Mouse (Mus musculus) CH12.LX (cell line): ENCODE results near the gene Kcnma1. TPM values are rescaled to one million over a fixed set of nuclear protein-coding genes. Genes with fewer than 3 reads are reported as not detected.

Experiments used
- DNase-seq: peaks from one replicate; pipeline ENCODE4 v3.0.0-alpha.2; 2013; ENCODE audit errors: extremely low read depth
- H3K27ac ChIP-seq: 2 replicates; pipeline ENCODE4 v1.5.1; 2012; ENCODE audit warnings: low read depth, mild to moderate bottlenecking, control low read depth, moderate library complexity; ENCODE audit not compliant: insufficient read depth
- H3K27me3 ChIP-seq: replicated peaks from 2 replicates; pipeline ENCODE3; 2012; ENCODE audit warnings: inconsistent platforms
- H3K36me3 ChIP-seq, 2 experiments: replicated peaks in 1 of 2; 2 replicates each; pipeline versions ENCODE3 to v1.6.1; 2012; ENCODE audit warnings: inconsistent platforms in 1 of 2, low read length in 1 of 2, mild to moderate bottlenecking in 1 of 2, mixed read lengths in 1 of 2, moderate library complexity in 1 of 2; ENCODE audit not compliant: control insufficient read depth in 1 of 2, insufficient read depth in 1 of 2
- H3K4me1 ChIP-seq, 2 experiments: 2 replicates each; pipeline ENCODE4 v1.6.1; 2012; ENCODE audit warnings: inconsistent platforms in 1 of 2, moderate library complexity in 1 of 2; ENCODE audit not compliant: insufficient read depth in 2 of 2, control insufficient read depth in 1 of 2
- H3K4me2 ChIP-seq: 2 replicates; pipeline ENCODE4 v1.6.1; 2012; ENCODE audit warnings: low read depth, mild to moderate bottlenecking, control low read depth; ENCODE audit not compliant: poor library complexity, insufficient read depth, severe bottlenecking
- H3K4me3 ChIP-seq, 3 experiments: fragments of 150-350 bp in 1 of 3; sonication (generic) in 1 of 3; replicated peaks in 1 of 3; 2 replicates each; pipeline versions ENCODE3 to v1.5.1; 2011 to 2012; ENCODE audit warnings: low read depth in 2 of 3, low read length in 2 of 3, mild to moderate bottlenecking in 2 of 3, moderate library complexity in 2 of 3, control low read depth in 1 of 3, improper control_type of control experiment in 1 of 3, inconsistent platforms in 1 of 3, mixed read lengths in 1 of 3; ENCODE audit not compliant: poor library complexity in 1 of 3
- H3K79me2 ChIP-seq: replicated peaks from 2 replicates; pipeline ENCODE4 v1.6.1; 2012; ENCODE audit warnings: mild to moderate bottlenecking, moderate library complexity; ENCODE audit not compliant: control insufficient read depth, poor library complexity, insufficient read depth, severe bottlenecking; ENCODE audit errors: extremely low read depth
- H3K9ac ChIP-seq: 2 replicates; pipeline ENCODE4 v1.6.1; 2012; ENCODE audit warnings: low read depth, mild to moderate bottlenecking, control low read depth, moderate library complexity; ENCODE audit not compliant: insufficient read depth
- H3K9me3 ChIP-seq: replicated peaks from 2 replicates; pipeline ENCODE3; 2012; ENCODE audit warnings: low read length, inconsistent platforms, mixed read lengths
- BHLHE40 ChIP-seq: IDR thresholded peaks from 2 replicates; pipeline ENCODE4 v1.6.1; 2011; ENCODE audit warnings: mild to moderate bottlenecking, low read depth, low read length, improper control_type of control experiment
- E2F4 ChIP-seq: IDR thresholded peaks from 2 replicates; pipeline ENCODE4 v1.6.1; 2011; ENCODE audit warnings: low read depth, low read length, improper control_type of control experiment; ENCODE audit not compliant: insufficient replicate concordance
- EP300 ChIP-seq: IDR thresholded peaks from 2 replicates; pipeline ENCODE4 v1.6.1; 2011; ENCODE audit warnings: low read length, improper control_type of control experiment
- ETS1 ChIP-seq: conservative IDR thresholded peaks from 2 replicates; pipeline ENCODE4 v1.6.1; 2012; ENCODE audit warnings: low read depth, mild to moderate bottlenecking, inconsistent platforms, low read length, improper control_type of control experiment, moderate library complexity
- GABPA ChIP-seq: IDR thresholded peaks from 2 replicates; pipeline ENCODE4 v1.6.1; 2012; ENCODE audit warnings: low read depth, low read length, improper control_type of control experiment, inconsistent platforms; ENCODE audit not compliant: insufficient replicate concordance
- JUN ChIP-seq: IDR thresholded peaks from 2 replicates; pipeline ENCODE4 v1.6.1; 2011; ENCODE audit warnings: low read depth, mild to moderate bottlenecking, low read length, improper control_type of control experiment, moderate library complexity; ENCODE audit not compliant: insufficient read depth
- KAT2A ChIP-seq: IDR thresholded peaks from 2 replicates; pipeline ENCODE4 v1.6.1; 2012; ENCODE audit warnings: low read length, improper control_type of control experiment, inconsistent platforms; ENCODE audit not compliant: insufficient replicate concordance
- MAX ChIP-seq: IDR thresholded peaks from 2 replicates; pipeline ENCODE4 v1.6.1; 2011; ENCODE audit warnings: low read length, improper control_type of control experiment
- MAZ ChIP-seq: IDR thresholded peaks from 2 replicates; pipeline ENCODE4 v1.6.1; 2012; ENCODE audit warnings: low read depth, mild to moderate bottlenecking, inconsistent platforms, low read length, improper control_type of control experiment, moderate library complexity
- NELFE ChIP-seq: IDR thresholded peaks from 2 replicates; pipeline ENCODE4 v1.6.1; 2011; ENCODE audit warnings: low read depth, low read length, improper control_type of control experiment
- NRF1 ChIP-seq: IDR thresholded peaks from 2 replicates; pipeline ENCODE4 v1.6.1; 2014; ENCODE audit warnings: low read depth, mild to moderate bottlenecking, inconsistent platforms, low read length, improper control_type of control experiment, moderate library complexity
- POLR2A ChIP-seq: IDR thresholded peaks from 2 replicates; pipeline ENCODE4 v1.6.1; 2011; ENCODE audit warnings: low read depth, mild to moderate bottlenecking, improper control_type of control experiment, low read length
- SMC3 ChIP-seq: IDR thresholded peaks from 2 replicates; pipeline ENCODE4 v1.6.1; 2011; ENCODE audit warnings: low read depth, low read length, improper control_type of control experiment
- UBTF ChIP-seq: IDR thresholded peaks from 2 replicates; pipeline ENCODE4 v1.6.1; 2012; ENCODE audit warnings: low read depth, mild to moderate bottlenecking, inconsistent platforms, low read length, improper control_type of control experiment, moderate library complexity
- ZMIZ1 ChIP-seq: IDR thresholded peaks from 2 replicates; pipeline ENCODE4 v1.6.1; 2012; ENCODE audit warnings: low read depth, mild to moderate bottlenecking, inconsistent platforms, low read length, improper control_type of control experiment
- dilution Hi-C: fragments of 300-500 bp; cut with MboI; formaldehyde crosslinking; loops from 2 replicates; pipeline ENCODE4 v1.14.3; 2020; ENCODE audit warnings: low sequenced_read_pairs; ENCODE audit not compliant: extremely low pct_unique_long_range_greater_than_20kb, extremely low pct_ligation_motif_present
- in situ Hi-C: fragments of 300-500 bp; cut with MboI; formaldehyde crosslinking; loops from 3 replicates; pipeline ENCODE4 v1.14.3; 2019; ENCODE audit warnings: low sequenced_read_pairs, low pct_ligation_motif_present, low pct_unique_long_range_greater_than_20kb, mixed read lengths
- polyA plus RNA-seq: library from polyadenylated mRNA; unstranded; fragments of >175 nt; gene quantifications from 2 replicates; pipeline ENCODE4 v1.2.1, GENCODE M21; 2012; ENCODE audit warnings: low read depth; ENCODE audit not compliant: insufficient read length
- total RNA-seq, 2 experiments: library from RNA; depleted of rRNA; stranded (reverse); fragments of 300-350 nt in 1 of 2; fragments of >200 nt in 1 of 2; gene quantifications; 2 replicates each; pipeline ENCODE4 v1.2.3; 2012 to 2014

Gene Kcnma1
- total and polyA plus RNA-seq, 3 experiments = 0.10 to 0.17 (median 0.12) TPM

- H3K9ac ChIP-seq = no peak overlapping the region
- H3K4me2 ChIP-seq = no peak overlapping the region
- dilution Hi-C loops (no loop called here), in situ Hi-C loops (no loop called here)
- peaks cover 0 to 4% of the 10 kb centered on the region in 2 experiments; a peak in 2 of 4 replicates for H3K4me1 ChIP-seq
- H3K9me3 ChIP-seq = no peaks in the 10 kb centered on the region
- H3K4me3 ChIP-seq = no peak overlapping the region
- TF ChIP-seq NELFE = no peak
- no peak for TF ChIP-seq MAZ
- TF ChIP-seq SMC3 = no peak
- no peak for TF ChIP-seq UBTF
- H3K27ac ChIP-seq = no peak overlapping the region
- H3K79me2 ChIP-seq = no peaks in the 10 kb centered on the region
- no peak for DNase-seq
- peaks cover 1% of the 10 kb centered on the region for H3K27me3 ChIP-seq
- no peaks in the 10 kb centered on the region for H3K36me3 ChIP-seq
Measured at GRCm38 (mm10) chr14:23358776-23359175, 655.5 kb downstream of the Kcnma1 start.

GRCm38 (mm10) chr14:23357529-23358278 lies 656.6 kb downstream of the Kcnma1 start:
- in situ Hi-C loops = no loop called here
- no peak for DNase-seq
- TF ChIP-seq NRF1 (no peak), E2F4 (no peak), POLR2A (no peak), ETS1 (no peak), JUN (no peak), MAX (no peak), KAT2A (no peak), BHLHE40 (no peak), ZMIZ1 (no peak), EP300 (no peak), GABPA (no peak), NELFE (no peak), MAZ (no peak)
- Histone ChIP-seq H3K4me2 (no peak overlapping the region), H3K79me2 (no peaks in the 10 kb centered on the region), H3K4me3 (no peak overlapping the region), H3K27ac (no peak overlapping the region), H3K36me3 (no peaks in the 10 kb centered on the region), H3K27me3 (peaks cover 1% of the 10 kb centered on the region), H3K9me3 (no peaks in the 10 kb centered on the region), H3K4me1 (peaks cover 0 to 4% of the 10 kb centered on the region in 2 experiments; a peak in 2 of 4 replicates), H3K9ac (no peak overlapping the region)
- dilution Hi-C loops = no loop called here
